Mouse (Mus musculus): ENCODE data around the gene Cd300ld4. TPM values are rescaled to one million over a fixed set of nuclear protein-coding genes. Genes with fewer than 3 reads are reported as not detected.

The Cd300ld4 gene
- polyA plus RNA-seq (2017; shearing (Covaris generic)) = not detected

GRCm38 (mm10) chr11:115026912-115027311, at the start of gene Cd300ld4:
Gene Cd300ld4, minus strand, starts transcription at chr11:115027012.

GRCm38 (mm10) chr11:115062077-115062476, 35.3 kb upstream of the Cd300ld4 start, which contains the start of gene Cd300e:
Gene Cd300e, minus strand, starts transcription at chr11:115062177.

GRCm38 (mm10) chr11:115048259-115048658, 21.4 kb upstream of the Cd300ld4 start, which contains the start of gene Cd300ld3:
Gene Cd300ld3, minus strand, starts transcription at chr11:115048409.

GRCm38 (mm10) chr11:115037669-115038068, 10.9 kb upstream of the Cd300ld4 start, which contains the start of gene Cd300ld5:
Gene Cd300ld5, minus strand, starts transcription at chr11:115037769.

GRCm38 (mm10) chr11:115016093-115016492, 10.7 kb downstream of the Cd300ld4 start, which contains the start of gene Cd300ld2:
Gene Cd300ld2, minus strand, starts transcription at chr11:115016193.

GRCm38 (mm10) chr11:115001474-115002040, 25.3 kb downstream of the Cd300ld4 start, which contains the start of gene Cd300c2:
Gene Cd300c2, minus strand, starts transcription at chr11:115001880.

GRCm38 (mm10) chr11:114989793-114990192, 37.0 kb downstream of the Cd300ld4 start, which contains the start of gene Cd300ld:
Gene Cd300ld, minus strand, starts transcription at chr11:114989922.

Other genes with a start within 250 kb of the Cd300ld4 start
- not detected for gene Btbd17, start 231.1 kb downstream of the Cd300ld4 start, polyA plus RNA-seq (2017; shearing (Covaris generic))
- gene Gpr142, start 228.1 kb downstream of the Cd300ld4 start, polyA plus RNA-seq (2017; shearing (Covaris generic)) = not detected
- gene Gprc5c, start 175.9 kb downstream of the Cd300ld4 start, polyA plus RNA-seq (2017; shearing (Covaris generic)) = 0.10 TPM
- 0.45 TPM for gene Cd300a, start 137.0 kb downstream of the Cd300ld4 start, polyA plus RNA-seq (2017; shearing (Covaris generic))
- 0.11 TPM for gene Cd300lb, start 92.6 kb downstream of the Cd300ld4 start, polyA plus RNA-seq (2017; shearing (Covaris generic))
- gene Cd300c, start 57.9 kb downstream of the Cd300ld4 start, polyA plus RNA-seq (2017; shearing (Covaris generic)) = not detected
- gene Cd300ld, start 37.1 kb downstream of the Cd300ld4 start, polyA plus RNA-seq (2017; shearing (Covaris generic)) = not detected
- 0.42 TPM for gene Cd300c2, start 25.1 kb downstream of the Cd300ld4 start, polyA plus RNA-seq (2017; shearing (Covaris generic))
- not detected for gene Cd300ld2, start 10.8 kb downstream of the Cd300ld4 start, polyA plus RNA-seq (2017; shearing (Covaris generic))
- gene Cd300ld5, start 10.8 kb upstream of the Cd300ld4 start, polyA plus RNA-seq (2017; shearing (Covaris generic)) = not detected
- not detected for gene Cd300ld3, start 21.4 kb upstream of the Cd300ld4 start, polyA plus RNA-seq (2017; shearing (Covaris generic))
- 0.19 TPM for gene Cd300e, start 35.2 kb upstream of the Cd300ld4 start, polyA plus RNA-seq (2017; shearing (Covaris generic))
- gene Rab37, start 64.4 kb upstream of the Cd300ld4 start, polyA plus RNA-seq (2017; shearing (Covaris generic)) = 206 TPM
- gene Cd300lf, start 107.0 kb upstream of the Cd300ld4 start, polyA plus RNA-seq (2017; shearing (Covaris generic)) = 1.1 TPM
- gene Slc9a3r1, start 136.3 kb upstream of the Cd300ld4 start, polyA plus RNA-seq (2017; shearing (Covaris generic)) = 474 TPM
- 15.9 TPM for gene Tmem104, start 160.5 kb upstream of the Cd300ld4 start, polyA plus RNA-seq (2017; shearing (Covaris generic))
- 11.9 TPM for gene Nat9, start 160.8 kb upstream of the Cd300ld4 start, polyA plus RNA-seq (2017; shearing (Covaris generic))
- not detected for gene Grin2c, start 240.2 kb upstream of the Cd300ld4 start, polyA plus RNA-seq (2017; shearing (Covaris generic))

All from CD4-positive, CD25-positive, alpha-beta regulatory T cell (primary cell).